Mouse (Mus musculus): ENCODE measurements at regions not wholly inside any gene's neighbourhood (a gene's known extent, or its start where the extent isn't known, plus 50 kb on each side); places are given as distances from the start of the nearest gene placed in this dataset.

DNA sequence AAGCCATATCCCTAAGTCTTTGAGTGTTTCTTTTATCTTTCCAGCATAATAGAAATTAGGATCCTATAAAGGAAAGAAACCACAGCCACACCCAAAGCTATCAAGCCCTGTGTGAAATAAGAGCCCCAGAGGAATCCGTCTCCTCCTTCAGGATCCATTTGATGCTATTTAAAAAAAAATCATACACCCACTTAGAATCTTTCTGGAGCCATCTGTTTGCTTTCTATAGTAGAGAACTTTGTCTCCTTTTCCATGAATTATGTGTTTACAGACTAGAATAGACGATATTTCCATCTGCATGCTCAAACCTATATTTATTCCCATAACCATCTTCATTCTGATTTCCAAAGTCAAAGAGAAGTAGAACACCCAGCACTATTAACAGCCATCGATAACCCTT, 917.2 kb upstream of the Man1a start:
- peak; percentile 20 to 23 for DNase-seq (ENCODE audit: low spot score in 2 of 2)

DNA sequence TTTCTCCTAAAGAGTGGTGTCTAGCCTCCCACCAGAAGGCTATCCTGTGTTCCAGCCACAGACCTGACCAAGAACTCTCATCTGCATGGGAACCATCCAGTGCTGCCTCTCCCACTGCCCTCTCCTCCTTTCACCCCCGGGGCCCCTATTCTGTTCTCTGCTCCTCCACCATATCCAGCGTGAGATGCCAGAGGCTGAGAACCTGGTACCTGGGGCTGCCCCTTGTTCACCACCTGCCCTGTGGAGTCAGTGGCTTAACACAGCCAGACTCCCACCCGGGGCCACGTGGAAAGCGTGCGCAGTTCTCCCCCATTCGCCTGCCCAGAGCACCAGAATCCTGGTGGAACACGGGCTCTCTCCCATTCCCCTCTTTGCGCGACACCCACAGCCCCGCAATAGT, 879.5 kb upstream of the Man1a start:
- no peak for DNase-seq (ENCODE audit: low spot score in 2 of 2)

DNA sequence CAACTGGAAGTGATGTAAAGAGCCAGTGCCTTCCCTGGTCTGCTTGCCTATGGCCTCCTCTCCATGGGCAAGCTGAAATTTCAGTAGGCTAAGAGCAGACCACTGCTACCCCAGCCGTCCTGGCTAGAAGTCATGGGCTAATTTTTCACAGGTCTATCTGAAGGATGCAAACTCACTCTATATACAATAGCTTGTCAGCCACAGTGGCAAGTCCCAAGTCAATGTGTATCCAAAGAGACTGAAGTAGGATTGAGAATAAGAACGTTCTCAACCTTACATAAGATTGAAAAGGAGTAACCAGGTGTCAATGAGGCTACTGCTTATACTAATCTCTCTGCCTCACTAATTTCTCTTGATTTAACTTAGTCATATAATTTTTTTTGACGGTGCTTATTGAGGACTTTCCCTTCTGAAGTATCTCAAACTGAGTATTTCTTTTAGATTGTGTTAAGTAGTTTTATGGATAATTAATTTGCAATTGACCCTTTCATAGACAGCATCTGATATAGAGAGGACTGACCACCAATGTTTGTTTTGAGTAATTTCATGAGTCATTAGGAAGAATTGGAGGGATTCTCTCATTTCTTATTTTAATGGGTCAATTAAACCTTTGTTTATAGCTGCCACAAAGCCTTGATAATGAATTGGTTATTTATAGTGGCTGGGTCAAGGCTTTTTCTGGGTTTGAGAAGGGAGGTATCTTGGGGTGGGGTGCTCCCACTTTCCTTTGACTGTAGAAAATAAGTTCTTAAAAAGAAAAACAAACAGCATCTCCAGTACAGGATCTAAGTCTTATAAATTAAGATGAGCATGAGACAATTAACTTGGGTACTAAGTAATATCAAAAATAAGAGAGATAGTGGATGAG, 865.0 kb upstream of the Man1a start:
- DNase-seq (ENCODE audit: low spot score in 2 of 2) = no peak

DNA sequence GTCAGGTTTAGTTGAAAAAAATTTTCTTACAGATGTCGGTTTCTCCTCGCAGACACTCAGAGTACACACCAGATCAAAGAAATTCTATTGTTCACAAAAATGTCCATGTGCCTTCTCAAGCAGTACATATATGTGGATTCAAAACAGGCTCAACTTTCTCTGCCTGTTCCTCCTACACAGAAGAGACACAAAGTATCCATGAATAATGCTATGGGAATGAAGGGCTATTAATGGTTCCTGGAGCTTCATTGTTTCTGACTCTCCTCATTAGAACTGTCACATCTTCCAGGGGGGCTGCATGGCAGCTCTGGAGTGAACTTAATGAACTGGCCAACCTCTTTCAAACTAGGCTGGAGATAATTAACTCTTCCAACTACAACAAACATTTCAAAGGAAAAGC, 863.1 kb upstream of the Man1a start:
- DNase-seq (ENCODE audit: low spot score in 2 of 2) = no peak

All from right cerebral cortex, postnatal 10 days (tissue).